Mouse (Mus musculus) gastrocnemius, postnatal 10 days (tissue): ENCODE measurements around the gene Rsph1. TPM values are rescaled to one million over a fixed set of nuclear protein-coding genes. Genes with fewer than 3 reads are reported as not detected.
"Not testable (repeated sequence)": the region's sequence is repeated elsewhere in the genome, so short reads cannot be mapped to it uniquely, and the experiment has no call there.

Experiments
- DNase-seq: peaks from one replicate; pipeline ENCODE4 v3.0.0; 2021; ENCODE audit warnings: mixed read lengths
- total RNA-seq, 2 experiments: library from RNA; stranded (reverse); gene quantifications; 2 replicates each; pipeline ENCODE4 v1.2.3; 2021

Rsph1 gene
- total RNA-seq, 2 experiments from 2014 or later, result 8.5 to 9.1 TPM

DNA sequence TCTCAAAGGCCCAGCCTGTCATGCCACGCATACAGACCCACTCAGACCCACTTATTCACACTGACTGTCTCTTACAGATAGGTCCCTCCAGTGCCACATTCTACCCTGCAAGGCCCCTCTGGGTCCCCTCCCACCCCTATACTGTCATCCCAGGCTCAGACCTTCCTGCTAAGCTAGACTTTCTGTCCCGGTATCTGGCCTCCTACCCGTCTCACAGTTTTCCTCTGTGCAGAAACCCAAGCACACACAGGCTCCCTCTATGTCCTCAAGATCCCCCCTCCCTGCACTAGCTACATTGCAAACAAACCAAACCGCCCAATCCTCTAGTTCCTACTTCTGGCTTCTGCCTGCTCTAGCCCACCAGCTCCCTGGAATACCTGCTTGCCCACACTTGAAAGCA is 748 bp upstream of the Rsph1 start:
- DNase-seq, result no peak

DNA sequence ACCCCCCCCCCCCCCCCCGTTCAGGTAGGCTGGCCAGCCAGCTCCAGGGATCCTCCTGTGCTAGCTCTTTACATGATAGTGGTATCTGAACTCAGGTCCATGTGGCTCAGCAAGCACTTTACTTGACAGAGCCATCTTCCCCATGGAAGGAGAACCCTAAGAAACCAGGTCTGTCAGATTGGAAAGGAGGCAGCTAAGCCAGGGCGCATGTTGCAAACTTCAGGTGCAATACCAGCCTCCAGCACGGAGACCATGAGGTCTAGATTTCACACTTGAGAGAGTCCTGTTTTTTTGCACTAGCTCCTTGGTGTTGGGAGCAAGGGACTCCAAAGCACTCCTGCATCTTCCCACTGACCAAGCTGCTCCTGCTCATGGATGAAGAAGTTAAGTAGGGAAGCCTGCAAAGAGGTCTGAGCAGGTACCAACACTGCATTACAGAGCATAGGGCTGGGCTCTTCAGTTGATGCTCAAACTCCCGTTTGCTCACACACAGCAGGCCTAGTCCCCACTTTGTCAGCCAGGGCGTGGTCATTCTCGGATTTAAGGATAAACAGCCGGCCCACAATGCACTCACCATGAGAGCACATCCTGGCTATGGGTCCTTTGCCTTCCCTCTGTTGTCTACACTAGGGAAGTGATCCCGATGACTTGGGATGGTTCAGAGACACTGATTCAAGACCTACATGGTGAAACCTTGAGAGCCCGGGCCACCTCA is 819 bp downstream of the Rsph1 start:
- DNase-seq, result no peak

DNA sequence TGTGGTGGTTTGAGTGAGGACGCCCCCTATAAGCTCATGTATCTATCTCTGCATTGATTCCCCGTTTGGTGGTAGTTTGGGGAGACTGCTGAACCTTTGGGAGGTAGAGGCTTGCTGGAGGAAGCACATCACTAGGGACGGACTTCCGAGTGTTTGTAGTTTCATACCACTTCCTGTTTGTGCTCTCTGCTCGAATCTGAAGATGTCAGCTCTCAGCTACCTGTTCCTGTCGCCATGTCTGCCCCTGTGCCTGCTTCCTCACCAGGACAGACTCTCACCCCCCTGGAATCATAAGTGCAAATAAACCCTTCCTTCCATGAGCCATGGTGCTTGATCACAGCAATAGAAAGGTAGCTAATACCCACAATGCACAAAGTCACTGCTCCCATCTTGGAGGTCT is 2.0 kb downstream of the Rsph1 start:
- no peak for DNase-seq

DNA sequence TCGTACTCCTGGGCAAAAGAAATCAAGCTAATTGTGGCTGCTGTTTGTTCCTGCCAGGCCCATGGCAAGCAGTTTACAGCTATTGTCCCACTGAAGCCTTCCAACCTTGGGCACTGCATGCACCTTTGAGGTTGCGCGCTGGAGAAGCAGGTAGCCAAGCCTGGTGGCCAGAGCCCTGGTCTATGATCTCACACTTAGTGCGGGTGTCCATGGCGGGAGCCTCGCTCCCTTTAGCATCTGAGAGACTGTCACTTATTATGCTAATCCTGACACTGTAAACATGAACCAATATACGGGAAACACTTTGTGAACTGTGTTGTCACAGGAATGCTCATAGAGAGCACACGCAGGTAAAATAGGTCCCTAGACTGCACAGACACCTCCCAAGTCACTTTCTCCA is 3.6 kb downstream of the Rsph1 start:
- no peak for DNase-seq

- no peak for DNase-seq
These were observed 4.6 kb downstream of the Rsph1 start for GRCm38 (mm10) chr17:31272416-31273165.

- DNase-seq, result no peak
These were observed 5.9 kb downstream of the Rsph1 start for GRCm38 (mm10) chr17:31271136-31271851.

DNA sequence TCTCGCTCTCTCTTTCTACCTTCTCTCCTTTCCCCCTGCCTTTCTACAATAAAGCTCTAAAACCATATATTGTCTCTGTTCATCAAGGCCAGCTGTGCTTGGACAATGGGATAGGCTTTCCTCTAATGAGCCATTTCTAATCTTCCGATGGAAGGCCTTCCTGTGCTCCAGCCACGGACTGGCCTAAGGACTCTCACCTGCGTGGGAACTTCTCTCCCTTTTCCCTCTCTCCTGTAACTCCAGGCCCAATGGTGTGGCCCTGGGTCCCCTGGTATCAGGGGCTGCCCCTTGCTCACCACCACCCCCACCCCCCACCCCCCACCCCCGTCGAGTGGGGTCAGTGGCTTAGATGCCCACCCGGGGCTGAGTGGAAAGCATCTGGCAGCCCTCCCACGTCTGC is 6.4 kb downstream of the Rsph1 start:
- DNase-seq, result not testable (repeated sequence)

- no peak for DNase-seq
These were observed 6.9 kb downstream of the Rsph1 start for GRCm38 (mm10) chr17:31270246-31270645.

DNA sequence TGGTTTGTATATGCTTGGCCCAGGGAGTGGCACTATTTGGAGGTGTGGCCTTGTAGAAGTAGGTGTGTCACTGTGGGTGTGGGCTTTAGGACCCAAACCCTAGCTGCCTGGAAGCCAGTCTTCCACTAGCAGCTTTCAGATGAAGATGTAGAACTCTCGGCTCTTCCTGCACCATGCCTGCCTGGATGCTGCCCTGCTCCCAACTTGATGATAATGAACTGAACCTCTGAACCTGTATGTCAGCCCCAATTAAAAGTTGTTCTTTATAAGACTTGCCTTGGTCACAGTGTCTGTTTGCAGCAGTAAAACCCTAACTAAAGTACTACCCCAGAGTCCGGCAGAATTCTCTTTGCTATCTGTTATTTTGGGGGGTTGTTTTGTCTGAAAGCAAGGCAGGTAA is 7.4 kb downstream of the Rsph1 start:
- no peak for DNase-seq

- DNase-seq, result no peak
These were observed 9.2 kb downstream of the Rsph1 start for GRCm38 (mm10) chr17:31268016-31268415.

GRCm38 (mm10) chr17:31267603-31268002 is 9.6 kb downstream of the Rsph1 start:
- DNase-seq, result no peak

DNA sequence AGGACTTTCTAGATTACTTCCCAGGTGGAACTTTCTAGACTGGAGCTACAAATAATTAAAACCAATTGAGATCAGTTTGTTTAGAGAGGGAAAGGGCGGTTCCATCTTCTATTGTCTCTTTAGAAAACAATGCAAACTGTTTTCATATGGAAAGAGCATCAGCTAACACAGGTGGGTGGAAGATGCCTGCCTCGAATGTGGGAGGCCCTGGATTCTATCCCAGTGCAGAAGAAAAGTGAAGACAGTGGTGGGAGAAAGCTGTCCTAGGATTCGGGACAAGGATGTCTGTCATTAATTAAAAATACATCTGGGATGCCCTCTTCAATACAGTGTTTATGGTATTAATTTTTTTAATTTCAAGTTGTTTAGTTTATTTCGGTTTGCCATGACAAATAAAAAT is 10.0 kb downstream of the Rsph1 start:
- DNase-seq, result no peak

DNA sequence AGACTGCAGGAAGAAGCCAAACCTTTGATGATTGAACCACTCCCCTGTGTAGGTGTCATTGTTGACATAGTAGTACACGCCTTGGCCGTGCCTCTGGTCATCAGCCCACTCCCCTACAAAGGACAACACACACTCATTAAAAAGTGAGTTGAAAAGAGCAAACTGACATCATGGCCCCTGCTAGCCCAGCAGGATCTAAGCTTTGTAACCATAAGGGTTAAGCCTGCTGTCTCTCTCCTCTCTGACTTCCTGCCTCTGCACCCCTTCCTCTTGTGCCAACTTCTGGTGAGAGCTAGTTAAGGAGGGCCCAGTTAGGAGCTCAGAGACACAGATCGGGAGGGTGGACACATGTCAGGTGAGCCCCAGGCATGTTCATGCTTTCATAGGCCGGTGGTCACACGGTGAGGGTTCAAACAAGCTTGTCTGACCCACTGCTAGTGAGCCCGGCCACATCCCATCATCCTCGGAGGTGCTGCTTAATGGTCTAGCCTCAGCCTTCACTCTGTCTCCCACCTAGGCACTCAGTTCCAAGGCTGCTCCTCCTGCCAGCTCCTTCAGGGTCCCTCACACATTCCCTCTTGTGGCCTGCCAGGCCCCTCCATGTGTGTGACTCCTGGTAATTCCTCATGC is 10.7 kb downstream of the Rsph1 start:
- no peak for DNase-seq

GRCm38 (mm10) chr17:31265831-31266230 is 11.4 kb downstream of the Rsph1 start:
- no peak for DNase-seq

DNA sequence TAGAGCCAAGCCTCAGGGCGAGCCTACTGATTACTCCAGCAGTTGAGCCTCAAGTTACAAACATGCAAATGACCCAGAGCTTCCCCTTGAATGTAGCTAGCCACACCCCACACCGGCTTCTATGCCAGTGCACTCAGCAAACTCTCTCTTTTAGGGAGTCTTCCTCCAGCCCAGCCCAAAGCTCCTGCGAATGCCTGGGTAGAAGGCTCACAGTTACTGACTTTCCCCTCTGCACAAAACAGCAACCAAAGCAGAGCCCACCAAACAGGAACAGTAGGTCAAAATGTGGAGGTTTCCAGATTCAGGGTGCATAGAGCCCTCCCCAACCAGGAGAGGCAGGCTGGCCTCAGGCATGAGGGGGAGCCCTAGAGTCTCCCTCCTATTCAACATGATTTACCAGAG is 12.0 kb downstream of the Rsph1 start:
- DNase-seq, result no peak

DNA sequence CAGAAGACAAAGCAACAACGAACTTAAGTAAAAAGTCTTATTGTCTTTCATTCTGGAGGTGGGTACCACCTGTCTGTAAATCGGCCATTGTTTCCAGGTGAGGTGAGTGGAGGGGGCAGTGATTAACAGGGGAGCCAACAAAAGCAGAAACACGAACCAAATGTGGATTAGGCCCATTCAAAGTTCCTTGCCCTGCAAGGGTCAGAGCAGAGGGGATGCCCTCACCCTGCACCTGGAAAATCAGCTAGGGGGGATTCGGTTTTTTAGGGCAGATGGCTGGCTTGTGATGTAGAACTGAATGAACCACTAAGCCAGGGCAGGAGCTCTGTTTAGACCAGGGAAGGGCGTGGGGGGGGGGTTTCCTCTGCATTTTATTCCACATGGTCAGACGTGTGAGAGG is 12.8 kb downstream of the Rsph1 start:
- DNase-seq, result no peak

GRCm38 (mm10) chr17:31263770-31264169 is 13.4 kb downstream of the Rsph1 start:
- DNase-seq, result no peak

GRCm38 (mm10) chr17:31262715-31263114 is 14.5 kb downstream of the Rsph1 start:
- no peak for DNase-seq

GRCm38 (mm10) chr17:31261352-31261751 is 15.8 kb downstream of the Rsph1 start:
- no peak for DNase-seq

DNA sequence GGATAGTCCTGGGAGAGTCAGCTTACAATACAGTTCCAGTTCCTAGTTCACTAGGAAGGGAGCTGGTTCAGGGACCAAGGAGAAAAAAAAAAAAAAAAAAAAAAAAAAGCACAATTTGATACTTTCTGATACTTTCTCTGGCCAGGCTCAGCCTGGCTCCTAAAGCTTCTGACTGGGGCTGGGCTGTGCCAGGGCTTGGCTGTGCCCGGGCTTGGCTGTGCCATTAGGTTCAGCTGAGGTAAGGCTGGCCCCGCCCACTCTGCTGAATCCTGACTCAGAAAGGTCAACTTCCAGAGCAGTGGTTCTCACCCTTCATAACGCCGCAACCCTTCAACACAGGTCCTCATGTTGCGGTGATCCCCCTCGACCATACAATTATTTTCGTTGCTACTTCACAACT is 16.8 kb downstream of the Rsph1 start:
- DNase-seq, result peak; percentile 91

DNA sequence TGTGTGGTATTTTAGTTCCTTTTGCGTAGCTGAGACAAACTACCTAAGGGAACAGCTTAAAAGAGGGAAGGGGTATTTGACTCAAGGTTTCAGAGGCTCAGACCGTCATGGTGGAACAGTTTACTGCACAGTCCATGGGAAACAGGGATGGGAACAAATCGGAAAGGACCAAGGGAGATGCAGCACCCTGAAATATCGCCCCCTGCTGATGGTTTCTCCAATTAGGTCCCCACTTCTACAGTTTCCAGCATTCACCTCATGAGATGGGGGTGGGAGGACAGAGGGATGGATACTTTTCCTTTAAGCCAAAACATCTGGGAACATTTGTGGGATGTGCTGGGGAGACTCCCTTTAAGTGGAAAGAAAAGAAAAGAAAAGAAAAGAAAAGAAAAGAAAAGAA is 17.4 kb downstream of the Rsph1 start:
- no peak for DNase-seq

DNA sequence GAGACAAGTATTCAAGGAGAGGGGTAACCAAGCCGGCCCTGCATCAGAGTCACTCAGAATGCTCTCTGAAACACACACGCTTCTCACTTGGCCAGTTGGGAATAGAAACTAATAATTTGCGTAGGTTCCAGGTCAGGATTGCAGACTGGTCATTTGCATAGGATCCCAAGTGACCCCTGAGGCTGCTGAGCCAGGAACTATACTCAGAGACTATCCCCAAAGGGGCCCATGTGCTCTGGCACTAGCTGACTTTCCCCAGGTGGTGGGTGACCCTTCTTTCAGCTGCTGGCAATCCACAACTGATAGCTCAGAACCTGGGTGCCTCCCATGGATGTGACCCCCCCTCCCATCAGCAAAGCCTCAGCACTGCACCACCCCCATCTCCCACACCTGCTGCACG is 18.0 kb downstream of the Rsph1 start:
- DNase-seq, result no peak

GRCm38 (mm10) chr17:31258310-31258865 is 18.8 kb downstream of the Rsph1 start:
- peak; percentile 46 for DNase-seq
